Mouse (Mus musculus) intestine, embryonic 14.5 days (tissue): ENCODE measurements around the gene Map6d1. TPM values are rescaled to one million over a fixed set of nuclear protein-coding genes. Genes with fewer than 3 reads are reported as not detected.

Experiments used
- ATAC-seq: fragments of 200-750 bp; cut with Nextera tagmentation; replicated peaks from 2 replicates; pipeline ENCODE4 v1.8.0; 2017; ENCODE audit warnings: low read depth, moderate number of reproducible peaks, moderate TSS enrichment, moderate library complexity; ENCODE audit not compliant: low FRiP score, low TSS enrichment
- DNase-seq: peaks from one replicate; pipeline ENCODE4 v3.0.0-alpha.2; 2018; ENCODE audit warnings: low spot score
- H3K27ac ChIP-seq: fragments of 300-500 bp; sonication (generic); 2 replicates; pipeline ENCODE4 v1.5.1; 2014; ENCODE audit warnings: low read depth, mild to moderate bottlenecking, control low read depth
- H3K27me3 ChIP-seq: fragments of 300-500 bp; sonication (generic); replicated peaks from 2 replicates; pipeline ENCODE4 v1.6.1; 2014; ENCODE audit warnings: low read length, control low read depth; ENCODE audit not compliant: control insufficient read depth, insufficient read depth
- H3K36me3 ChIP-seq: fragments of 300-500 bp; sonication (generic); 2 replicates; pipeline ENCODE4 v1.6.1; 2014; ENCODE audit warnings: low read length, control low read depth; ENCODE audit not compliant: control insufficient read depth, insufficient read depth
- H3K4me1 ChIP-seq: fragments of 300-500 bp; sonication (generic); replicated peaks from 2 replicates; pipeline ENCODE4 v1.6.1; 2014; ENCODE audit warnings: low read length, control low read depth, mixed read lengths; ENCODE audit not compliant: control insufficient read depth, insufficient read depth
- H3K4me2 ChIP-seq: fragments of 300-500 bp; sonication (generic); 2 replicates; pipeline ENCODE4 v1.6.1; 2014; ENCODE audit warnings: low read length
- H3K4me3 ChIP-seq: fragments of 300-500 bp; sonication (generic); 2 replicates; pipeline ENCODE4 v1.5.1; 2014; ENCODE audit warnings: low read depth, low read length, control low read depth, mixed read lengths
- H3K9ac ChIP-seq: fragments of 300-500 bp; sonication (generic); 2 replicates; pipeline ENCODE4 v1.6.1; 2014; ENCODE audit warnings: mild to moderate bottlenecking, low read length
- H3K9me3 ChIP-seq: fragments of 300-500 bp; sonication (generic); 2 replicates; pipeline ENCODE4 v1.6.1; 2016; ENCODE audit warnings: low read length, control low read depth; ENCODE audit not compliant: control insufficient read depth
- WGBS: fragments of 180-500 bp; shearing (Covaris S2); extraction: QIAGEN DNeasy Blood & Tissue Kit; methylation state at CpG from one replicate; pipeline ENCODE4 v1.1.7; 2014; 5-methylcytosine and 5-hydroxymethylcytosine counted together
- polyA plus RNA-seq: library from polyadenylated mRNA; unstranded; fragments of >200 nt; fragmentation: Nextera tagmentation; extraction: Ambion mirVana; gene quantifications from 2 replicates; pipeline ENCODE4 v1.2.1, GENCODE M21; 2014

The Map6d1 gene
- polyA plus RNA-seq = 0.51 and 0.87 TPM in 2 replicates

- Histone ChIP-seq H3K9ac (peak within 1 kb of the TSS; percentile 69), H3K4me2 (peak within 1 kb of the TSS; percentile 75), H3K27me3 (0 out of 2 replicates have a peak, but pooled peaks cover 3% of the 10 kb centered on the region), H3K9me3 (no peaks in the 10 kb centered on the region), H3K4me3 (peak within 1 kb of the TSS; percentile 74), H3K4me1 (no peaks in the 10 kb centered on the region), H3K36me3 (no peaks in the 10 kb centered on the region), H3K27ac (no peak within 1 kb of the TSS)
- peak; percentile 71 for ATAC-seq
- peak; percentile 80 for DNase-seq
- WGBS = under 1% methylated on average over 81 of the region's 90 CpGs
Measured at GRCm38 (mm10) chr16:20240468-20241414, at the start of gene Map6d1. Gene Map6d1 (minus strand): TSS chr16:20241358.

- WGBS = 82% methylated on average over 4 of the region's 4 CpGs
- H3K9ac ChIP-seq = no peak overlapping the region
- H3K27ac ChIP-seq = no peak overlapping the region
- H3K9me3 ChIP-seq = no peaks in the 10 kb centered on the region
- no peaks in the 10 kb centered on the region for H3K4me1 ChIP-seq
- no peak overlapping the region for H3K4me3 ChIP-seq
- peaks cover 64% of the 10 kb centered on the region for H3K36me3 ChIP-seq
- no peak for ATAC-seq
- DNase-seq = no peak
- no peak overlapping the region for H3K4me2 ChIP-seq
- no peaks in the 10 kb centered on the region for H3K27me3 ChIP-seq
Measured at GRCm38 (mm10) chr16:20280238-20280637, 39.1 kb upstream of the Map6d1 start.

- no peaks in the 10 kb centered on the region for H3K9me3 ChIP-seq
- peaks cover 55% of the 10 kb centered on the region for H3K36me3 ChIP-seq
- 72% methylated on average over 5 of the region's 5 CpGs for WGBS
- no peak overlapping the region for H3K4me2 ChIP-seq
- no peak for DNase-seq
- no peak overlapping the region for H3K4me3 ChIP-seq
- H3K27ac ChIP-seq = no peak overlapping the region
- H3K4me1 ChIP-seq = no peaks in the 10 kb centered on the region
- no peaks in the 10 kb centered on the region for H3K27me3 ChIP-seq
- H3K9ac ChIP-seq = no peak overlapping the region
- ATAC-seq = no peak
Measured at GRCm38 (mm10) chr16:20279395-20279794, 38.2 kb upstream of the Map6d1 start.

- DNase-seq (no peak), ATAC-seq (no peak)
- H3K9ac ChIP-seq = no peak overlapping the region
- H3K4me1 ChIP-seq = no peaks in the 10 kb centered on the region
- no peaks in the 10 kb centered on the region for H3K36me3 ChIP-seq
- 31% methylated on average over 3 of the region's 3 CpGs for WGBS
- H3K9me3 ChIP-seq = no peaks in the 10 kb centered on the region
- H3K4me2 ChIP-seq = no peak overlapping the region
- H3K4me3 ChIP-seq = no peak overlapping the region
- H3K27me3 ChIP-seq = no peaks in the 10 kb centered on the region
- no peak overlapping the region for H3K27ac ChIP-seq
Measured at GRCm38 (mm10) chr16:20272994-20273393, 31.8 kb upstream of the Map6d1 start.

- H3K27me3 ChIP-seq = no peaks in the 10 kb centered on the region
- 75% methylated on average over 4 of the region's 4 CpGs for WGBS
- H3K9ac ChIP-seq = no peak overlapping the region
- no peak overlapping the region for H3K27ac ChIP-seq
- no peaks in the 10 kb centered on the region for H3K9me3 ChIP-seq
- no peak overlapping the region for H3K4me2 ChIP-seq
- H3K4me3 ChIP-seq = no peak overlapping the region
- H3K4me1 ChIP-seq = no peaks in the 10 kb centered on the region
- DNase-seq (no peak), ATAC-seq (no peak)
- no peaks in the 10 kb centered on the region for H3K36me3 ChIP-seq
Measured at GRCm38 (mm10) chr16:20271339-20271738, 30.2 kb upstream of the Map6d1 start.

- WGBS = 77% methylated on average over 7 of the region's 7 CpGs
- DNase-seq (no peak), ATAC-seq (no peak)
- no peak overlapping the region for H3K4me2 ChIP-seq
- H3K9ac ChIP-seq = no peak overlapping the region
- H3K4me3 ChIP-seq = no peak overlapping the region
- H3K27me3 ChIP-seq = no peaks in the 10 kb centered on the region
- H3K27ac ChIP-seq = no peak overlapping the region
- H3K36me3 ChIP-seq = no peaks in the 10 kb centered on the region
- H3K4me1 ChIP-seq = no peaks in the 10 kb centered on the region
- no peaks in the 10 kb centered on the region for H3K9me3 ChIP-seq
Measured at GRCm38 (mm10) chr16:20265089-20265488, 23.9 kb upstream of the Map6d1 start.

GRCm38 (mm10) chr16:20257926-20258325 is 16.8 kb upstream of the Map6d1 start:
- Histone ChIP-seq H3K9ac (no peak overlapping the region), H3K27ac (no peak overlapping the region), H3K4me3 (no peak overlapping the region), H3K27me3 (no peaks in the 10 kb centered on the region), H3K9me3 (no peaks in the 10 kb centered on the region), H3K4me2 (no peak overlapping the region), H3K36me3 (no peaks in the 10 kb centered on the region), H3K4me1 (no peaks in the 10 kb centered on the region)
- DNase-seq = no peak
- WGBS = 82% methylated on average over 5 of the region's 5 CpGs
- ATAC-seq = no peak

- Histone ChIP-seq H3K9ac (no peak overlapping the region), H3K27me3 (no peaks in the 10 kb centered on the region), H3K4me1 (no peaks in the 10 kb centered on the region), H3K4me2 (no peak overlapping the region), H3K4me3 (no peak overlapping the region), H3K36me3 (no peaks in the 10 kb centered on the region), H3K27ac (no peak overlapping the region), H3K9me3 (no peaks in the 10 kb centered on the region)
- DNase-seq = no peak
- ATAC-seq = no peak
- WGBS = 87% methylated on average over 9 of the region's 9 CpGs
Measured at GRCm38 (mm10) chr16:20248442-20249174, 7.5 kb upstream of the Map6d1 start.
